Mouse (Mus musculus) gastrocnemius, postnatal 14 days (tissue): ENCODE measurements at regions not wholly inside any gene's neighbourhood (a gene's known extent, or its start where the extent isn't known, plus 50 kb on each side); places are given as distances from the start of the nearest gene placed in this dataset.
A peak's percentile ranks its signal among the peaks of the same experiment; 100 is the strongest.

Source experiments
- DNase-seq: peaks from one replicate; pipeline ENCODE4 v3.0.0; 2021; ENCODE audit warnings: mixed read lengths
- intact Hi-C: fragments of 180-260 bp; cut with DNase I; formaldehyde crosslinking; loops from one replicate; pipeline ENCODE4 v1.15.1; 2025; ENCODE audit warnings: low total_unique reads
- microRNA-seq, 2 experiments: library from miRNA; unstranded; fragments of <30 nt; microRNA quantifications; one replicate each; pipeline ENCODE4 v1.2.0; 2021

- DNase-seq: no peak
- intact Hi-C loops: no loop called here
Observed at GRCm38 (mm10) chr4:93481247-93481646, 145.9 kb upstream of the Tusc1 start.

- DNase-seq: no peak
- intact Hi-C loops: no loop called here
Observed at GRCm38 (mm10) chr4:93477189-93477767, 142.0 kb upstream of the Tusc1 start.

GRCm38 (mm10) chr4:93467998-93468397, 132.7 kb upstream of the Tusc1 start:
- intact Hi-C loops: no loop called here
- DNase-seq: no peak

- intact Hi-C loops: no loop called here
- DNase-seq: no peak
Observed at GRCm38 (mm10) chr4:93467424-93467823, 132.1 kb upstream of the Tusc1 start.

- intact Hi-C loops: no loop called here
- no peak for DNase-seq
Observed at GRCm38 (mm10) chr4:93451357-93451756, 116.0 kb upstream of the Tusc1 start.

GRCm38 (mm10) chr4:93450831-93451230, 115.5 kb upstream of the Tusc1 start:
- intact Hi-C loops: no loop called here
- no peak for DNase-seq

GRCm38 (mm10) chr4:93444666-93445065, 109.4 kb upstream of the Tusc1 start:
- intact Hi-C loops: no loop called here
- no peak for DNase-seq

- DNase-seq: peak; percentile 15
- intact Hi-C loops: no loop called here
Observed at GRCm38 (mm10) chr4:93438587-93439336, 103.5 kb upstream of the Tusc1 start.

- DNase-seq: no peak
- intact Hi-C loops: no loop called here
Observed at GRCm38 (mm10) chr4:93437386-93438130, 102.2 kb upstream of the Tusc1 start.

GRCm38 (mm10) chr4:93412695-93413094, 77.4 kb upstream of the Tusc1 start:
- no peak for DNase-seq
- intact Hi-C loops: no loop called here

GRCm38 (mm10) chr4:93406876-93407275, 71.6 kb upstream of the Tusc1 start:
- intact Hi-C loops: no loop called here
- no peak for DNase-seq

GRCm38 (mm10) chr4:93400579-93400978, 65.3 kb upstream of the Tusc1 start:
- intact Hi-C loops: no loop called here
- no peak for DNase-seq

Small RNA genes in the stretch of these regions (microRNA-seq; reads per million reads assigned to microRNA genes)
- 0 reads per million in 2 experiments for gene Gm22619
